Mouse (Mus musculus) G1E (cell line): ENCODE measurements around the gene Pth1r.

Experiments
- CTCF ChIP-seq: IDR thresholded peaks from 2 replicates; pipeline ENCODE4 v1.5.1; 2012; ENCODE audit warnings: low read depth, low read length, inconsistent platforms, mixed read lengths
- GATA1 ChIP-seq: IDR thresholded peaks from 2 replicates; pipeline ENCODE4 v1.6.1; 2012; ENCODE audit warnings: borderline replicate concordance, low read length, inconsistent platforms, mixed read lengths
- GATA2 ChIP-seq: IDR thresholded peaks from 2 replicates; pipeline ENCODE4 v1.6.1; 2012; ENCODE audit warnings: low read depth, low read length, inconsistent platforms, borderline replicate concordance
- POLR2AphosphoS5 ChIP-seq: IDR thresholded peaks from 2 replicates; pipeline ENCODE4 v1.6.1; 2012; ENCODE audit warnings: low read depth, low read length, inconsistent platforms; ENCODE audit not compliant: insufficient replicate concordance
- TAL1 ChIP-seq: conservative IDR thresholded peaks from 2 replicates; pipeline ENCODE4 v1.6.1; 2012; ENCODE audit warnings: low read depth, low read length, inconsistent platforms, mixed read lengths

DNA sequence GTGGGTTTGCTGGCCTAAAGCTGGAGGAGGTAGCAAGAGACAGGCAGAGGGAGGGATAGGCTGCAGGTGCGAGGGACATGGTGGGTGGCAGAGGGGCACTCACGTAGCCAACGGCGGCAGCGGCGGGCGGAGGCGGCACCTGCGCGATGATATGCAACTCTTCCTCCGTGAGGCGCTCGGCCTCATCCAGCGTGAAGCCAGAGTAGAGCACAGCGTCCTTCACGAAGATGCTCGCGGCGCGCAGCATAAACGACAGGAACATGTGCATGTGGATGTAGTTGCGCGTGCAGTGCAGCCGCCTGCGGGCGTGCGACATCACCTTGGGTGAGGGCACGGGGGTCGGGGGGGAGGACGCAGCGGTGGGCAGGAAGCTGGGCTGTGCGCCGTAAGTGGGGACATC is 20.1 kb downstream of the Pth1r start:
- TF ChIP-seq CTCF (no peak), TAL1 (no peak), GATA1 (no peak), POLR2AphosphoS5 (no peak), GATA2 (no peak)
